Mouse (Mus musculus) thymus, adult 18-20 months (tissue): ENCODE measurements at regions not wholly inside any gene's neighbourhood (a gene's known extent, or its start where the extent isn't known, plus 50 kb on each side); places are given as distances from the start of the nearest gene placed in this dataset.

Experiments
- DNase-seq, 2 experiments: peaks; one replicate each; pipeline ENCODE4 v3.0.0; 2022; ENCODE audit warnings: mixed read lengths in 2 of 2

GRCm38 (mm10) chr3:137795754-137796315, 68.5 kb upstream of the H2afz start:
- DNase-seq, result no peak

DNA sequence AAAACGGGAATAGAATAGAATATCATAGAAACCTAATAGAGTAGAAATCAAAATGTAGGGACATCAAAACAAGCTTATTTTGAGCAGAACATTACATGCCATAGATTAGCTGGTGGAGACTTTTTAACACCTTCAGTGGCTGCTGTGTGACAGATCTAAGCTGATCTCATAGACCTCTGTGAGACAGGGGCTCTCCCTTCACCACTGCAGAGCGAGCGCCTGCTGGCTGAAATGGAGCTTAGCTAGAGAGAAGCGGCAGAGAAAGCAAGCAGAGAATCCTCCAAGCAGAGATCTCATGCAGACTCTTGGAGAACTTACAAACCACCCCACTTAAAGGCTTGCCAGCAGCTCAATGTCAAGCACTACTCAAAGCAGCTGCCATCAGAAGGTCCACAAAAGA, 65.5 kb upstream of the H2afz start:
- no peak for DNase-seq

DNA sequence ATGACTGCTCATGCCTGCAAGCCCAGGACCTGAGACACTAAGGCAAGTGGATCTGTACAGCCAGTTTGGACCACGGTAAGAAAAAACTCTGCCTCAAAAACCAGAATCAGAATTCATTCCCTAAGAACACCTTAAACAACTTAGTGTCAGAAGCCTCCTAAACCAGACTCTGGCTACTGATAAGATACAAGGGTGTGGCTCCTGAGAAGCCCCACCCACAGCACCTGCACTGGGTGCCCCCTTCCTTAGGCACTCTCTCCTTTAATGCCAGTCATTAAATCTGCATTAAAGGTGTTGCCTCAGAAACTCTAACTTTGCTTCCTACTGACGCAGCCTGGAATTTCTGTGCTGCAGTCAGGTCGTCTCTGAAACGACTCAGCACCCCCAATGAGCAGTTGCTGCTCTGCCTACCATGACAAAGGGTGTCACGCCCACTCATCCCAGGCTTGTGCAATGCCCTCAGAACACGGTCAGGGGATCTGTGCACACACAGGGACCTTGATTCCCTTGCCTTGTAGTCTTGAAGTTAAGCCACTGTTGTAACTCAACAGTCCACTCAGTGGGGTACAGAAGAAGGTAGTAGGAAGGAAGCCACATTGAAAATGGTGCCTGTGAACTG, 62.8 kb upstream of the H2afz start:
- no peak for DNase-seq

DNA sequence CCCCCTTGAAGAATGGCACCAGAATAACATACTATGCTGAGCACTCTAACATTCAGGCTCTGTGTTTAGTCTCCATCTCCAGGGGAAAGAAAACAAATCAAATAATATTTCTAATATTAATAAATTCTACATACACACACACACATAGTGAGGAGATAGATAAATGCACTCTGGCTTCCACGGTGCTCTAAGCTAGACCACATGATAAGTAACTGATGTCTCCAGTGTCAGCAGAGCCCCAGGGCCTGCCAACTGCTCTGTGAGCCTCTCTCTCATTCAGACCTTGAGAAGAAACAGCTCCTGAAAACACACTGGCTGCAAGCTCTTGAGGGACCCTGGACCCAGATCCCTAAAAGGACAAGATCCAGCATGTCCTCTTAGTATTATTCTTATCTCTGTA, 56.9 kb upstream of the H2afz start:
- no peak for DNase-seq

DNA sequence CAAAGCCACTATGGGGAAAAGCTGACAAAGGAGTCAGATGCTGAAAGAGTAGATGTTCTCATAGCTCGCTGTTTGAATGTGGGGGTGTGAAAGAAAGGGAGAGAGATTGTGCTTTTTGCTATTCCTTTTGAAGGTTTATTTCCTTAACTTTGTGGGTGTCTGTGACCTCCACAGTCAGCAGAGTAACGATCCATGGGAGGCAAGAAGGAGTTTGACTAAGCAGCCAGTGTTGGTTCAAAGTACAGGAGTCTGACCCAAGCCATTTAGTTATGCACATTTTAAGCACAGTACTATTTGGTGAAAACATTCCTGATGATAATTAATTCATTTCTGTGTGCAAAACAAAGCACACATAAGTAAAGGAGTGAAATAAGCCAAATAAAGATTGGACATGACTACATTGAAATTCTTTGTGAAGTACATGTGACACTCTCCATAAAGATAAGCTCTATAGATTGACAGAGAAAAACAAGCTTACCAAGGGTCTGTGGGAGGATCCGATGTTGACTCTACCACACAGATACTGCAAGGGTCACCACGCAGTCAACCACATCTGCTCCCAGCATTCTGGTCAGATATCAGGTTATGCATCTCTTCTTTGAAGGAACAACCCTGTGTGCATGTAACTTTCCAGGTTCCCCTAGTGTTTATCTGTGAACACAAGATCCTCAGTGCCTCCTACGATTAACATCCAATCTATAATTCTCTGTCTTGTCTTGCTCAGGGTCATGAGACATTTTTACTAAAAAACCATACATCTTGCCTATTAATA, 56.2 kb upstream of the H2afz start:
- DNase-seq, result no peak

GRCm38 (mm10) chr3:137810123-137810522, 54.2 kb upstream of the H2afz start:
- DNase-seq, result no peak
